Mouse (Mus musculus): ENCODE data around the gene Nek1. TPM values are rescaled to one million over a fixed set of nuclear protein-coding genes. Genes with fewer than 3 reads are reported as not detected.

The Nek1 gene
- polyA plus RNA-seq, 1 experiment: 2.9 TPM

- H3K4me3 ChIP-seq (ENCODE audit: low read depth, low read length): no peak overlapping the region
- H3K27ac ChIP-seq (ENCODE audit: insufficient read depth, low read depth, low read length): no peak overlapping the region
- WGBS: 95% methylated on average over 4 of the region's 4 CpGs
- H3K36me3 ChIP-seq (ENCODE audit: control insufficient read depth, insufficient read depth, low read length): peaks cover 6% of the 10 kb centered on the region
- no peaks in the 10 kb centered on the region for H3K4me1 ChIP-seq (ENCODE audit: control insufficient read depth, insufficient read depth, insufficient read length, low read length)
- no peaks in the 10 kb centered on the region for H3K27me3 ChIP-seq (ENCODE audit: control insufficient read depth, insufficient read depth, low read length)
- TF ChIP-seq CTCF (IDR thresholded peaks at IDR 0.05; ENCODE audit: extremely low read depth, insufficient read length, insufficient replicate concordance, low read depth, low read length) (no peak), POLR2A (IDR thresholded peaks at IDR 0.05; ENCODE audit: low read depth, low read length) (no peak)
Measured at GRCm38 (mm10) chr8:61110496-61110895, 117.5 kb downstream of the Nek1 start.

GRCm38 (mm10) chr8:61111940-61112339, 118.9 kb downstream of the Nek1 start:
- WGBS: 96% methylated on average over 4 of the region's 4 CpGs

GRCm38 (mm10) chr8:61121631-61122030, 128.6 kb downstream of the Nek1 start:
- Histone ChIP-seq H3K27me3 (ENCODE audit: control insufficient read depth, insufficient read depth, low read length) (no peaks in the 10 kb centered on the region), H3K36me3 (ENCODE audit: control insufficient read depth, insufficient read depth, low read length) (no peaks in the 10 kb centered on the region), H3K4me1 (ENCODE audit: control insufficient read depth, insufficient read depth, insufficient read length, low read length) (no peaks in the 10 kb centered on the region), H3K27ac (ENCODE audit: insufficient read depth, low read depth, low read length) (no peak overlapping the region), H3K4me3 (ENCODE audit: low read depth, low read length) (no peak overlapping the region)
- TF ChIP-seq POLR2A (IDR thresholded peaks at IDR 0.05; ENCODE audit: low read depth, low read length) (no peak), CTCF (IDR thresholded peaks at IDR 0.05; ENCODE audit: extremely low read depth, insufficient read length, insufficient replicate concordance, low read depth, low read length) (no peak)
- WGBS: 95% methylated on average over 1 of the region's 1 CpGs

More at GRCm38 (mm10) chr8:61111940-61112339, 118.9 kb downstream of the Nek1 start:
- no peak overlapping the region for H3K27ac ChIP-seq (ENCODE audit: insufficient read depth, low read depth, low read length)
- H3K4me1 ChIP-seq (ENCODE audit: control insufficient read depth, insufficient read depth, insufficient read length, low read length): no peaks in the 10 kb centered on the region
- H3K36me3 ChIP-seq (ENCODE audit: control insufficient read depth, insufficient read depth, low read length): peaks cover 2% of the 10 kb centered on the region
- TF ChIP-seq CTCF (IDR thresholded peaks at IDR 0.05; ENCODE audit: extremely low read depth, insufficient read length, insufficient replicate concordance, low read depth, low read length) (no peak), POLR2A (IDR thresholded peaks at IDR 0.05; ENCODE audit: low read depth, low read length) (no peak)
- no peaks in the 10 kb centered on the region for H3K27me3 ChIP-seq (ENCODE audit: control insufficient read depth, insufficient read depth, low read length)
- no peak overlapping the region for H3K4me3 ChIP-seq (ENCODE audit: low read depth, low read length)

- WGBS: 83% methylated on average over 2 of the region's 2 CpGs
- H3K27ac ChIP-seq (ENCODE audit: insufficient read depth, low read depth, low read length): no peak overlapping the region
- TF ChIP-seq CTCF (IDR thresholded peaks at IDR 0.05; ENCODE audit: extremely low read depth, insufficient read length, insufficient replicate concordance, low read depth, low read length) (no peak), POLR2A (IDR thresholded peaks at IDR 0.05; ENCODE audit: low read depth, low read length) (no peak)
- no peaks in the 10 kb centered on the region for H3K27me3 ChIP-seq (ENCODE audit: control insufficient read depth, insufficient read depth, low read length)
- no peaks in the 10 kb centered on the region for H3K36me3 ChIP-seq (ENCODE audit: control insufficient read depth, insufficient read depth, low read length)
- H3K4me3 ChIP-seq (ENCODE audit: low read depth, low read length): no peak overlapping the region
- H3K4me1 ChIP-seq (ENCODE audit: control insufficient read depth, insufficient read depth, insufficient read length, low read length): no peaks in the 10 kb centered on the region
Measured at GRCm38 (mm10) chr8:61127299-61127861, 134.4 kb downstream of the Nek1 start.

GRCm38 (mm10) chr8:61132561-61133134, 139.7 kb downstream of the Nek1 start:
- 66% methylated on average over 4 of the region's 4 CpGs for WGBS
- Histone ChIP-seq H3K4me3 (ENCODE audit: low read depth, low read length) (no peak overlapping the region), H3K27ac (ENCODE audit: insufficient read depth, low read depth, low read length) (no peak overlapping the region), H3K36me3 (ENCODE audit: control insufficient read depth, insufficient read depth, low read length) (no peaks in the 10 kb centered on the region), H3K4me1 (ENCODE audit: control insufficient read depth, insufficient read depth, insufficient read length, low read length) (no peaks in the 10 kb centered on the region), H3K27me3 (ENCODE audit: control insufficient read depth, insufficient read depth, low read length) (no peaks in the 10 kb centered on the region)
- TF ChIP-seq POLR2A (IDR thresholded peaks at IDR 0.05; ENCODE audit: low read depth, low read length) (no peak), CTCF (IDR thresholded peaks at IDR 0.05; ENCODE audit: extremely low read depth, insufficient read length, insufficient replicate concordance, low read depth, low read length) (no peak)

GRCm38 (mm10) chr8:61141869-61142268, 148.9 kb downstream of the Nek1 start:
- H3K36me3 ChIP-seq (ENCODE audit: control insufficient read depth, insufficient read depth, low read length): no peaks in the 10 kb centered on the region
- 41% methylated on average over 6 of the region's 6 CpGs for WGBS
- no peaks in the 10 kb centered on the region for H3K27me3 ChIP-seq (ENCODE audit: control insufficient read depth, insufficient read depth, low read length)
- TF ChIP-seq POLR2A (IDR thresholded peaks at IDR 0.05; ENCODE audit: low read depth, low read length) (no peak), CTCF (IDR thresholded peaks at IDR 0.05; ENCODE audit: extremely low read depth, insufficient read length, insufficient replicate concordance, low read depth, low read length) (no peak)
- H3K4me3 ChIP-seq (ENCODE audit: low read depth, low read length): no peak overlapping the region
- H3K27ac ChIP-seq (ENCODE audit: insufficient read depth, low read depth, low read length): no peak overlapping the region
- peaks cover 13% of the 10 kb centered on the region; the same call in 1 of the 2 replicates for H3K4me1 ChIP-seq (ENCODE audit: control insufficient read depth, insufficient read depth, insufficient read length, low read length)

- no peaks in the 10 kb centered on the region for H3K36me3 ChIP-seq (ENCODE audit: control insufficient read depth, insufficient read depth, low read length)
Measured at GRCm38 (mm10) chr8:61142302-61142701, 149.3 kb downstream of the Nek1 start.

More at GRCm38 (mm10) chr8:61142302-61142701, 149.3 kb downstream of the Nek1 start:
- 38% methylated on average over 3 of the region's 3 CpGs for WGBS
- H3K27ac ChIP-seq (ENCODE audit: insufficient read depth, low read depth, low read length): peak overlapping the region; percentile 17; the same call in 1 of the 2 replicates
- H3K4me1 ChIP-seq (ENCODE audit: control insufficient read depth, insufficient read depth, insufficient read length, low read length): peaks cover 13% of the 10 kb centered on the region; the same call in 1 of the 2 replicates
- no peaks in the 10 kb centered on the region for H3K27me3 ChIP-seq (ENCODE audit: control insufficient read depth, insufficient read depth, low read length)
- H3K4me3 ChIP-seq (ENCODE audit: low read depth, low read length): no peak overlapping the region
- TF ChIP-seq POLR2A (IDR thresholded peaks at IDR 0.05; ENCODE audit: low read depth, low read length): no peak
- no peak for TF ChIP-seq CTCF (IDR thresholded peaks at IDR 0.05; ENCODE audit: extremely low read depth, insufficient read length, insufficient replicate concordance, low read depth, low read length)
